Mouse (Mus musculus) thymus, postnatal 10 days (tissue): ENCODE measurements around the gene Med16.
A peak's percentile ranks its signal among the peaks of the same experiment; 100 is the strongest.

Experiments
- DNase-seq, 2 experiments: peaks; one replicate each; pipeline ENCODE4 v3.0.0; 2021; ENCODE audit warnings: low spot score in 2 of 2

The Med16 gene

GRCm38 (mm10) chr10:79860079-79860911 is 48.4 kb downstream of the Med16 start:
- no peak for DNase-seq

- DNase-seq, result no peak
Observed at GRCm38 (mm10) chr10:79859116-79859515, 49.6 kb downstream of the Med16 start.

- DNase-seq, result no peak
Observed at GRCm38 (mm10) chr10:79858416-79859074, 50.2 kb downstream of the Med16 start.

GRCm38 (mm10) chr10:79857894-79858293 is 50.8 kb downstream of the Med16 start:
- no peak for DNase-seq

- no peak for DNase-seq
Observed at GRCm38 (mm10) chr10:79857452-79857811, 51.3 kb downstream of the Med16 start.

- DNase-seq, result no peak
Observed at GRCm38 (mm10) chr10:79856704-79857451, 51.8 kb downstream of the Med16 start.

GRCm38 (mm10) chr10:79856280-79856679 is 52.4 kb downstream of the Med16 start:
- no peak for DNase-seq

- DNase-seq, result no peak
Observed at GRCm38 (mm10) chr10:79855558-79856184, 53.1 kb downstream of the Med16 start.

GRCm38 (mm10) chr10:79854801-79855541 is 53.8 kb downstream of the Med16 start:
- peak; percentile 79 to 80 for DNase-seq

- DNase-seq, result peak; percentile 99 to 100
Observed at GRCm38 (mm10) chr10:79853860-79854795, 54.6 kb downstream of the Med16 start, which contains the start of gene Ptbp1. TSS of gene Ptbp1 (plus strand) at chr10:79854427.

- DNase-seq, result peak; percentile 57 to 61
Observed at GRCm38 (mm10) chr10:79853392-79853791, 55.3 kb downstream of the Med16 start.

- DNase-seq, result no peak
Observed at GRCm38 (mm10) chr10:79852827-79853226, 55.9 kb downstream of the Med16 start.

GRCm38 (mm10) chr10:79852107-79852789 is 56.5 kb downstream of the Med16 start:
- DNase-seq, result peak in 1 of 2 experiments; percentile 40

- DNase-seq, result no peak
Observed at GRCm38 (mm10) chr10:79851653-79852052, 57.1 kb downstream of the Med16 start.

- DNase-seq, result peak; percentile 36 to 54
Observed at GRCm38 (mm10) chr10:79849941-79850628, 58.6 kb downstream of the Med16 start.

- DNase-seq, result no peak
Observed at GRCm38 (mm10) chr10:79846553-79846952, 62.2 kb downstream of the Med16 start.
